Mouse (Mus musculus): Measurements from ENCODE around the gene Gm21977.
"Not testable (repeated sequence)": the region's sequence is repeated elsewhere in the genome, so short reads cannot be mapped to it uniquely, and the experiment has no call there.

Gm21977 gene

DNA sequence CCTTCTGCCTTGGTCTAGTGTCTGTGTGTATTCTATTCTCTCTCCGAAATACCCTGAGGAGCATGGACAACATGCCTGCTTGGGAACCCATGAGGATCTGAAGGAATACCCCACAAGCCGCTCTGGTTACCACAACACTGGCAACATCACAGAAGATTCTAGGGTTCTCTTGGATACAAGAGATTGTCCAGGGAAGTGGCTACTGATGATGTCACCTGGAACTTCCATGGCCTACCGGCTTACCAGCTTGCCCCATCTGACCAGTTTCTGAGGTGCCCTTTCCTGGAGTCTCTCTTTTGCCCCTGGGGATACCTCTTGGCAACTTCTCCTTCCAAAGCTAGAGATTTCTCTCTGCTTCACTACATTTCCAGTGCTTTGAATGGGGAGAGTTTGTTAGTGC is at the start of gene Gm21977:
TSS of gene Gm21977 (minus strand) at position 101 of the 400 bp plus-strand sequence.
- DNase-seq (ENCODE audit: extremely low read depth, insufficient read length, low spot score): not testable (repeated sequence)
